Mouse (Mus musculus) lung, embryonic 14.5 days (tissue): ENCODE measurements around the gene Hist1h2bj. TPM values are rescaled to one million over a fixed set of nuclear protein-coding genes. Genes with fewer than 3 reads are reported as not detected.

Experiments used
- ATAC-seq: fragments of 200-750 bp; cut with Nextera tagmentation; 2 replicates; pipeline ENCODE4 v1.8.0; 2017; ENCODE audit warnings: mild to moderate bottlenecking, moderate TSS enrichment, moderate library complexity; ENCODE audit not compliant: insufficient read depth
- DNase-seq: peaks from one replicate; pipeline ENCODE4 v3.0.0-alpha.2; 2015
- H3K27ac ChIP-seq: fragments of 300-500 bp; sonication (generic); 2 replicates; pipeline ENCODE4 v1.5.1; 2014; ENCODE audit warnings: low read depth, mild to moderate bottlenecking, moderate library complexity
- H3K27me3 ChIP-seq: fragments of 300-500 bp; sonication (generic); 2 replicates; pipeline ENCODE4 v1.6.1; 2014; ENCODE audit warnings: low read length, control low read depth; ENCODE audit not compliant: insufficient read depth
- H3K36me3 ChIP-seq: fragments of 300-500 bp; sonication (generic); 2 replicates; pipeline ENCODE4 v1.6.1; 2014; ENCODE audit warnings: control low read depth; ENCODE audit not compliant: insufficient read depth
- H3K4me1 ChIP-seq: fragments of 300-500 bp; sonication (generic); 2 replicates; pipeline ENCODE4 v1.6.1; 2014; ENCODE audit warnings: antibody characterized with exemption, control low read depth; ENCODE audit not compliant: insufficient read depth
- H3K4me2 ChIP-seq: fragments of 300-500 bp; sonication (generic); 2 replicates; pipeline ENCODE4 v1.6.1; 2014; ENCODE audit warnings: mild to moderate bottlenecking
- H3K4me3 ChIP-seq: fragments of 300-500 bp; sonication (generic); 2 replicates; pipeline ENCODE4 v1.5.1; 2014; ENCODE audit warnings: low read depth, low read length
- H3K9ac ChIP-seq: fragments of 300-500 bp; sonication (generic); 2 replicates; pipeline ENCODE4 v1.6.1; 2014
- H3K9me3 ChIP-seq: fragments of 300-500 bp; sonication (generic); 2 replicates; pipeline ENCODE4 v1.6.1; 2016; ENCODE audit warnings: low read depth, low read length, control low read depth
- CTCF ChIP-seq: IDR thresholded peaks from 2 replicates; pipeline ENCODE4 v1.5.1; 2016; ENCODE audit warnings: antibody characterized with exemption, low read depth
- WGBS: fragments of 180-500 bp; shearing (Covaris S2); extraction: QIAGEN DNeasy Blood & Tissue Kit; methylation state at CpG from one replicate; pipeline ENCODE4 v1.1.7; 2014; 5-methylcytosine and 5-hydroxymethylcytosine counted together
- polyA plus RNA-seq: library from polyadenylated mRNA; unstranded; fragments of >200 nt; fragmentation: Nextera tagmentation; extraction: Ambion mirVana; gene quantifications from 2 replicates; pipeline ENCODE4 v1.2.1, GENCODE M21; 2014

Gene Hist1h2bj
- polyA plus RNA-seq, 1 experiment from 2014 or later: 15.8 TPM

DNA sequence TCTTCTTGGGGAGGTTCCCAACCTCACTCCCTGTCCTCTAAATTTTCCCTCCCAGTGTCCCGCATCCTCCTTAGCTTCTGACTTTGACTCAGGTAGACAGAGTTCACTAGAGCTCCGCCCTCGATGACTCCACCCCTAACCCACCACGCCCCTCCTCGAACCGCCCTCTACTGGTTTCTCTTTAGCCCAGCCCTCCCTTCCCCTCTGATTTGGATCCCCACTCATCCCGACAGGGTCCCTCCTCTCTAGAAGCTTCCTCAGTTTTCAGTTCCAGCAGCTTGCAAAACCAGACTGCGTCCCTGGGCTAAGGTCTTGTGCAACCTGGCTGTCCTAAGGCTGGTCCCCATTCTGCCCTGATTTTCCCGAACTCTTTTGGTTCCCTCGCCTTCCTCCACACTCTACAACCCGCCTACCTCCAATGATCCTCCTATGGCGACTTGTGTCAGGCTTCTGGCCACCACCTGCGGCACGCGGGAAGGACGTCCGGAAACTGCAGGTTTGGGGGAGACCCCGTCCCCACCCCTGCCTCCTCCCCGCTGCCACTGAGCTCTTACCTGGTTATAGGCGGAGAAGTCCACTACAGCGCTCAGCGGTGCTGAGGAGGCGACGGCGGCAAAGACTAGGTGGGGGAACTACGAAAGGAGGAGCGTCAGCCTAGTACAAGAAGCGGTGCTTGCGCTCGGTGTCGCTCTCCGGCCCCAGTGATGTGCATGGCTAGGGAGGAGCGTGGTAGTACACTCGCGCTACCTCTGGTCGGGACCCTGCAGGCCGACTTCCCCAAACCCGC lies 36.5 kb upstream of the Hist1h2bj start:
- Histone ChIP-seq H3K4me3 (peak overlapping the region; percentile 56), H3K36me3 (no peaks in the 10 kb centered on the region), H3K9me3 (no peaks in the 10 kb centered on the region), H3K4me2 (peak overlapping the region; percentile 95), H3K27ac (no peak overlapping the region), H3K4me1 (no peaks in the 10 kb centered on the region), H3K9ac (peak overlapping the region; percentile 54), H3K27me3 (peaks cover 76% of the 10 kb centered on the region)
- ATAC-seq (peak; percentile 94), DNase-seq (peak; percentile 84)
- under 1% methylated on average over 38 of the region's 38 CpGs for WGBS
- peak; percentile 32; the same call in 1 of the 2 replicates for TF ChIP-seq CTCF

DNA sequence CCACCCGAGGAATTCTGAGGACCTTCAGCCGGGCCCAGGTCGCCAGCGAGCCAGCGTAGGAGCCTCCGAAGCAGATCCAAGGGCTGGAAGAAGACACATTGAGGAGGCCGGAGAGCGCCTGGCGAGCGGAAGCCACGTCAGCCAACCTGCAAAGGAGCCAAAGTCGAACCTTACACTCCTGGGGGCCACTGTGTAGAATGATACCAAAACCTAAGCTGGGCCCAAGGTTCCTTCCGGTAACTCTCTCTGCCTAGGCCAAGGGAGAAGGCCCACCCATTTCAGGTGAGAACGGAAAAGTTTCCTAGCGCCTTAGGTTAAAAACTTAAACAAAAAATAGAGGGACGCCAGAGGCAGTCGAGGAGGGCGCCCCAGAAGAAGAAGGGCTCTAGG lies 35.9 kb upstream of the Hist1h2bj start:
- no peaks in the 10 kb centered on the region for H3K9me3 ChIP-seq
- H3K9ac ChIP-seq: no peak overlapping the region
- peak overlapping the region; percentile 95 for H3K4me2 ChIP-seq
- no peak for TF ChIP-seq CTCF
- peaks cover 75% of the 10 kb centered on the region for H3K27me3 ChIP-seq
- DNase-seq: no peak
- H3K4me1 ChIP-seq: no peaks in the 10 kb centered on the region
- 0 out of 2 replicates have a peak, but pooled peaks have one; percentile 5 for ATAC-seq
- 2% methylated on average over 18 of the region's 18 CpGs for WGBS
- peak overlapping the region; percentile 56 for H3K4me3 ChIP-seq
- no peaks in the 10 kb centered on the region for H3K36me3 ChIP-seq
- no peak overlapping the region for H3K27ac ChIP-seq

DNA sequence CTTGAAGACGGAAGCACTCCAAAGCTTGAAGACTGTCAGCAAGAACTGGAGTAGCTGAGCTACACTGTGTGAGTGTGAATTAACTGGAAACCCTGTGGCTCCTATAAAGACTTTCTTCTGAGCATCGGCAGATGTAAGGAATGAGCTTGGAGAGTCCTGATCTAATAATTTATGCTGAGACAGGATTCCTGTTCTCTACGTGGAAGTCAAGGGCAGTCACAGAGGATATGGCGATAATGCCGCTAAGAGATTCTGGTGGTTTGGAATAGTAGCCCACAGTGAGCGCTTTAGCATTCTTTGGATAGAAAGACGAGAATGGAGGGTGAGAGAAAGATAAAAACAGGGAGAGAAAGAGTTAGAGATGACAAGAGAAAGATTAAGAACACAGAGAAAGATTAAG lies 35.1 kb upstream of the Hist1h2bj start:
- Histone ChIP-seq H3K9me3 (no peaks in the 10 kb centered on the region), H3K4me1 (no peaks in the 10 kb centered on the region), H3K27me3 (peaks cover 81% of the 10 kb centered on the region), H3K9ac (no peak overlapping the region), H3K4me2 (no peak overlapping the region), H3K27ac (no peak overlapping the region), H3K36me3 (no peaks in the 10 kb centered on the region), H3K4me3 (no peak overlapping the region)
- DNase-seq: no peak
- TF ChIP-seq CTCF: no peak
- ATAC-seq: no peak
- 44% methylated on average over 7 of the region's 7 CpGs for WGBS

DNA sequence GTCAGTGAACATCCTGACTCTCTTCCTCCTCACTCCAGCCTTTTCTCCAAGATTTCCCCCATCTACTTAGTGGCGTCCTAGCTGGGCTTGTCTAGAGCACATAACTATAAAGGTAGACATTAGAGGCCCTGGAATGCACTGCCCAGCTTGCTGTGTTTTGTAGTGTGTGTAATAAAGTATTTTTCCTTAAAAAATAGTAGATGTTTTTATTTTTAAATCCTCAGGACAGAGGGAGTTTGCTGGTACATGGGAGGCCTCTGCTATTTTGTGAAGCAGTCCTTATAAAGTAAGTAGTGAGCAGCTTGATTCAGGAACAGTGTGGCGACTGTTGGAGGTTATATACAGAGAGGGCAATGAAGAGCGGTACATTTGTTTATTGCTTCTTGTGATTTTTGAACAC lies 34.3 kb upstream of the Hist1h2bj start:
- no peak overlapping the region for H3K27ac ChIP-seq
- WGBS: 78% methylated on average over 3 of the region's 3 CpGs
- H3K4me3 ChIP-seq: no peak overlapping the region
- H3K9me3 ChIP-seq: no peaks in the 10 kb centered on the region
- ATAC-seq (no peak), DNase-seq (no peak)
- TF ChIP-seq CTCF: no peak
- no peak overlapping the region for H3K4me2 ChIP-seq
- peaks cover 76% of the 10 kb centered on the region for H3K27me3 ChIP-seq
- no peaks in the 10 kb centered on the region for H3K36me3 ChIP-seq
- H3K4me1 ChIP-seq: no peaks in the 10 kb centered on the region
- H3K9ac ChIP-seq: no peak overlapping the region

DNA sequence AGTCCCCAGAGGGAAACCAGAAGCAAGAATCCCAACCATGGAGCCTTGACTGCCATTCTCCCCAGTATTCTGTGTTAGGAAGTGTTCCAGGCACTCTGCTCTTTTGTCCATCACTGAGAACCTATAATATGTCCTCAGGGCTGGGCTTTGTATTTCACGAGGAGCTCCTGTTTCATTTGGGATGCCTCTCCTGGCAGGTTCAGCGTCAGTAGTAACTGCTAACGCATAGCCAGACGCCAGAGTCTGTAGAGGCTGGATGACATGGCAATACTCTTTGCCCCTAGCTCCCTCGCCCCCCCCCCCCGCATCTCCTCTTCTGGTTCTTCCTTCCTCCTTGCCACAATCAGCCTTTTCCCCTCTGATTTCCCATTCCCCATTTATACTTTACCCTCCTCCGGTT lies 33.4 kb upstream of the Hist1h2bj start, which contains the start of gene Prss16:
Prss16 (minus strand) TSS at position 101 of the 400 bp plus-strand sequence.
- no peak within 1 kb of the TSS for H3K4me3 ChIP-seq
- no peak for DNase-seq
- TF ChIP-seq CTCF: no peak
- no peaks in the 10 kb centered on the region for H3K4me1 ChIP-seq
- no peak for ATAC-seq
- no peak within 1 kb of the TSS for H3K27ac ChIP-seq
- peaks cover 71% of the 10 kb centered on the region for H3K27me3 ChIP-seq
- WGBS: 41% methylated on average over 7 of the region's 7 CpGs
- no peak within 1 kb of the TSS for H3K9ac ChIP-seq
- H3K4me2 ChIP-seq: no peak within 1 kb of the TSS
- H3K9me3 ChIP-seq: no peaks in the 10 kb centered on the region
- no peaks in the 10 kb centered on the region for H3K36me3 ChIP-seq

DNA sequence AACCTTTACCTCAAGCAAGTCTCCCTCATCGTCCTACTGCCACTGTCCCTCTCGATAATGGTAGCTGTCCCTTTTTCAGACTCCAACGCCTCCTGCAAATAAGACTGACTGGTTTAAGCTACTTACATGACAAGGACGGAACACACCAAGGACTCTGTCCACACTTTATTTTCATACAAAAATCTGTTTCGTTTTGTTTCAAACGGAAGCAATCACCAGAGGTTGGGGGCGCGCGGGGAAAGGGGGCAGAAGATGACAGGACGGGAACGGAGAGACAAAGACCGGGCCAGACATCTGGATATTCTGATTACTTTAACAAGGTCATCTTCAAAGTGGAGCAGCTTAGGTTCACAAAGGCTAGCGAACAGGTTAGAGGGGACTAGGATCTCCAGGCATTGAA lies 29.3 kb upstream of the Hist1h2bj start:
- Histone ChIP-seq H3K4me3 (peak overlapping the region; percentile 23), H3K27me3 (peaks cover 49% of the 10 kb centered on the region), H3K9me3 (no peaks in the 10 kb centered on the region), H3K36me3 (no peaks in the 10 kb centered on the region), H3K9ac (no peak overlapping the region), H3K4me2 (peak overlapping the region; percentile 54), H3K4me1 (no peaks in the 10 kb centered on the region), H3K27ac (no peak overlapping the region)
- no peak for TF ChIP-seq CTCF
- DNase-seq (peak; percentile 21), ATAC-seq (no peak)
- WGBS: 17% methylated on average over 13 of the region's 13 CpGs

DNA sequence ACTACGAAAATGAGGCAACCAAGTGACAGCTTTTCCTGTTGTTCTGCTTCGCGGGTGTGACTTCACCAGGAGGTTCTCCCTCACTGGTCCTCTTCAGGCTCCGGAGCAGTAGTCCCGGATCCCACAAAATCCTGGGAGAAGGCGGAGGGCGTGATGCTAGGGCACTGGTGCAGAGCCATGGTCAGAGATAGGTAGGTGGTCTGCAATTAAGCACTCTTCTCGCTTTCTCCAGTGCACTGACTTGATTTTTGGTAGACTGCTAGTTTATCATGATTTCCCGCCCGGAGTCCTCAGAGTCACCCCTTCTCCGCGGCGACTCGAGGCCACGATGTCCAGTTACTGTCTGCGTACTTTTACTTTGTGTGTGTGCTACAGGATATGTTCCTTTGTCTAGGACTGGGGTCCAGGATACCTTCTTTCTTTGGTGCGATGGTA lies 28.6 kb upstream of the Hist1h2bj start:
- 10% methylated on average over 17 of the region's 17 CpGs for WGBS
- no peaks in the 10 kb centered on the region for H3K9me3 ChIP-seq
- H3K4me3 ChIP-seq: peak overlapping the region; percentile 23
- no peaks in the 10 kb centered on the region for H3K4me1 ChIP-seq
- no peak overlapping the region for H3K27ac ChIP-seq
- ATAC-seq (no peak), DNase-seq (peak; percentile 43)
- no peak for TF ChIP-seq CTCF
- H3K36me3 ChIP-seq: no peaks in the 10 kb centered on the region
- H3K27me3 ChIP-seq: peaks cover 42% of the 10 kb centered on the region
- peak overlapping the region; percentile 54 for H3K4me2 ChIP-seq
- H3K9ac ChIP-seq: no peak overlapping the region
